Mouse (Mus musculus) erythroblast, embryonic 14.5 days (primary cell): ENCODE measurements around the gene Cog5. TPM values are rescaled to one million over a fixed set of nuclear protein-coding genes. Genes with fewer than 3 reads are reported as not detected.

Experiments used
- H3K27me3 ChIP-seq: 2 replicates; pipeline ENCODE4 v1.6.1; 2012; ENCODE audit warnings: inconsistent platforms; ENCODE audit not compliant: control insufficient read depth
- H3K36me3 ChIP-seq: 2 replicates; pipeline ENCODE4 v1.6.1; 2012; ENCODE audit warnings: mild to moderate bottlenecking, inconsistent platforms; ENCODE audit not compliant: control insufficient read depth
- H3K4me1 ChIP-seq: 2 replicates; pipeline ENCODE4 v1.6.1; 2012; ENCODE audit warnings: inconsistent platforms; ENCODE audit not compliant: control insufficient read depth
- H3K4me3 ChIP-seq: replicated peaks from 2 replicates; pipeline ENCODE3; 2012; ENCODE audit warnings: moderate library complexity, mild to moderate bottlenecking, inconsistent platforms
- H3K9me3 ChIP-seq: 2 replicates; pipeline ENCODE4 v1.6.1; 2012; ENCODE audit warnings: low read length, inconsistent platforms, mixed read lengths; ENCODE audit not compliant: control insufficient read depth
- GATA1 ChIP-seq: IDR thresholded peaks from 2 replicates; pipeline ENCODE4 v1.6.1; 2012; ENCODE audit warnings: low read length, inconsistent platforms, mixed read lengths
- TAL1 ChIP-seq: IDR thresholded peaks from 3 replicates; pipeline ENCODE4 v1.6.1; 2012; ENCODE audit warnings: low read length, inconsistent platforms, mixed read lengths
- polyA plus RNA-seq: library from polyadenylated mRNA; stranded (reverse); fragments of >175 nt; gene quantifications from 2 replicates; pipeline ENCODE4 v1.2.3, GENCODE M21; 2012

Cog5 gene
- polyA plus RNA-seq, 1 experiment, result 0.03 TPM

DNA sequence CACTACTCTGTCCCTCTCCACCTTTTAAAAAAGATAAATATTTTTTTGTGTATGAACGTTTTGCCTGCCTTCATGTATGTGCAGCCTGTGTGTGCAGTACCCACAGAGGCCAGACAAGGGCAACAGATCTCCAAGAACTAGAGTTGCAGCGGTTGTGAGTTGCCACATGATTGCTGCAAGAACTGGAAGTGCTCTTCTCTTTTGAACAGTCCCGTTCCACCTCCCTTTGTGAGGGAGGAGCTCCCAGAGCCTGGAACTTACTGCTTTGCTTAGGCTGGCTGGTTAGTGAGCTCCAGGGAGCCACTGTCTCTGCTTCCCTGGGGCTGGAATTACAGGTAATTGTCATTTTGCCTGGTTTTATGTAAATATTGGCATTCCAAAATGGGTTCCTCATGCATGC, 69.9 kb downstream of the Cog5 start:
- H3K4me3 ChIP-seq, result no peak overlapping the region
- H3K9me3 ChIP-seq, result no peaks in the 10 kb centered on the region
- no peaks in the 10 kb centered on the region for H3K27me3 ChIP-seq
- no peaks in the 10 kb centered on the region for H3K36me3 ChIP-seq
- TF ChIP-seq TAL1 (no peak), GATA1 (no peak)
- no peaks in the 10 kb centered on the region for H3K4me1 ChIP-seq

DNA sequence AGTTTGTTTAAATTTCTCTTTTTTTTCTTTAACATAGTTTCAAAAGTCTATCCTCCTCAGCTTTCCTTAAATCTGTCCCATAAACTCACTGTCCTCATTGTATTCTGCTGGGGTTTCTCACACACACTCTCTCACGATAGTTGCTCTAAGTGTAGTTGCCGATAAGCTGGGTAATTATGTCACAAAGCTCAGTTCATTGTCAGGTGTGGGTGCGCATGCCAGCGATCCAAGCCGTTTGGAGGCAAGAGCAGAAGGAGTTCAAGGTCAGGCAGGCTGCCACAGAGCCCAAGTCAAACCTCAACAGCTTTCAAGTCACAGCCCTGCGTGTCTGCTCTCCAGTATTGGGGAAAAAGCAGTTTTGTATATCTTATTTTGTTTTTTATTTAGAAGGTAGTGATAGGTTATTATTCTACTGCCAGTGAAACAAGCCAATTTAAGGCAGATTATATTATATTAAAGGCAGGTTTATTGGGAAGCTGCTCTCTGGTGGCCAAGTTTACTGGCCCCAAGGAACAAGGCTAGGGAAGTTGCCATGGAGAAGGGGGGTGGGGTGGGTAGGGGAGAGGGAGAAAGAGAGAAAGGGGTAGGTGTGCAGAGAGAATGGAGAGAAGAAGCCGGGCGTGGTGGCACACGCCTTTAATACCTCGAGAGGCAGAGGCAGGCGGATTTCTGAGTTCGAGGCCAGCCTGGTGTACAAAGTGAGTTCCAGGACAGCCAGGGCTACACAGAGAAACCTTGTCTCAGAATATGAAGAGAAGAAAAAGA, 71.0 kb downstream of the Cog5 start:
- no peaks in the 10 kb centered on the region for H3K4me1 ChIP-seq
- TF ChIP-seq TAL1, result no peak
- TF ChIP-seq GATA1, result no peak
- no peak overlapping the region for H3K4me3 ChIP-seq
- no peaks in the 10 kb centered on the region for H3K36me3 ChIP-seq
- no peaks in the 10 kb centered on the region for H3K9me3 ChIP-seq
- no peaks in the 10 kb centered on the region for H3K27me3 ChIP-seq

DNA sequence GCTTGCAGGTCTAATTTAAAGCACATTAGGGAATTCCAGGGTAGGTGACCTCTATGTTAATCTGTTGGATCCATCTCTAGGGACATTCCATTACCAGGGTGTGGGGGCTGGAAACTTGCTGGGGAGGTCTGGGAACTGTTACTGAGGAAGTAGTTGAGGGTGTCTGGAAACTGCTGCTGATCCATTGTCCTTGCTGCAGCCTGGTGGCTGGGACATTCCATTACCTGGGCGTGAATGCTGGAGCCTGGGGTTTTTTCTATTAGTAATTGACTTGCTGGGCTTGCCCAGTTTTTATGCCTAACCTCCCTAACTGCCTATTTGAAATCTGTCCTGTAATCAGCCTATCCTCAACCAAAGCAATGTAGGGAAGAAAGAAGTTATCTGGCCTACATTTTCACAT, 72.0 kb downstream of the Cog5 start:
- TF ChIP-seq GATA1 (no peak), TAL1 (no peak)
- H3K9me3 ChIP-seq, result no peaks in the 10 kb centered on the region
- H3K4me3 ChIP-seq, result no peak overlapping the region
- no peaks in the 10 kb centered on the region for H3K4me1 ChIP-seq
- H3K27me3 ChIP-seq, result no peaks in the 10 kb centered on the region
- no peaks in the 10 kb centered on the region for H3K36me3 ChIP-seq

DNA sequence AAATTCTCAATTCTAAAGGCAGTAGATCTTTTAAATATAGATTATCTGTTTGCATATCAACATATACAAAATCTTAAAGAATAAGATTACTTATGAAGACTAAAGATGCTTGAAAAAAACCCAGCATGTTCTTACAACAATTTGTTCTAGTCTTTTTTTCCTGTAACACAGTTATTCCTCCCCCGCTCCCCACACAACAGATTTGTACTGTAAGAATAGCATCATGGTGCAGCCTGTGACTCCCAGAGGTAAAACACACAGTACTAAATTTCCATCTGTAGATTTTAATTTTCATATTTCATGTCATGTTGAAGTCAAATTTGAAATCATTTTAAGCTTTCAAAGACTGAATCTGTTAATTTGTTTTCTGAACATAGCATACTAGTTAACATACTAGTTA, 75.5 kb downstream of the Cog5 start:
- H3K4me1 ChIP-seq, result no peaks in the 10 kb centered on the region
- H3K4me3 ChIP-seq, result no peak overlapping the region
- H3K27me3 ChIP-seq, result no peaks in the 10 kb centered on the region
- no peaks in the 10 kb centered on the region for H3K36me3 ChIP-seq
- H3K9me3 ChIP-seq, result no peaks in the 10 kb centered on the region
- no peak for TF ChIP-seq GATA1
- TF ChIP-seq TAL1, result no peak

DNA sequence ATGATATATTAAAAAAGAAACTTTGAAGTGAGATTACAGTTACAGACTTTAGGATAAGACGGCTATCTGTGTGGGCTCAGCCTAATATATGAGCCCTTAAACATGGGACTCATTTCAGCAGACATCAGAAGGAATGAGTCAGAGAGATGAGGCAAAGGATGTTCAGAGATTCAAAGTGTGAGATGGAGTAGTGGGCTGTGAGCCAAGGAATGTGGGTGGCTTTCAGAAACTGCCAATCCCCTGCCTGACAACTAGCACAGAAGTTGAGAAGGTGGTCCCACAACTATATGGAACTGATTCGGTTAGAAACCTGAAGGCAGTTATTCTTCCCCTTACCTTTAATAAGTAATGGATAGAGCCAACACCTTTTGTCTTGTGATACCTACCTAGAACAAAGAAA, 79.9 kb downstream of the Cog5 start:
- Histone ChIP-seq H3K9me3 (no peaks in the 10 kb centered on the region), H3K4me3 (no peak overlapping the region), H3K36me3 (no peaks in the 10 kb centered on the region), H3K27me3 (no peaks in the 10 kb centered on the region), H3K4me1 (no peaks in the 10 kb centered on the region)
- TF ChIP-seq GATA1 (no peak), TAL1 (no peak)

DNA sequence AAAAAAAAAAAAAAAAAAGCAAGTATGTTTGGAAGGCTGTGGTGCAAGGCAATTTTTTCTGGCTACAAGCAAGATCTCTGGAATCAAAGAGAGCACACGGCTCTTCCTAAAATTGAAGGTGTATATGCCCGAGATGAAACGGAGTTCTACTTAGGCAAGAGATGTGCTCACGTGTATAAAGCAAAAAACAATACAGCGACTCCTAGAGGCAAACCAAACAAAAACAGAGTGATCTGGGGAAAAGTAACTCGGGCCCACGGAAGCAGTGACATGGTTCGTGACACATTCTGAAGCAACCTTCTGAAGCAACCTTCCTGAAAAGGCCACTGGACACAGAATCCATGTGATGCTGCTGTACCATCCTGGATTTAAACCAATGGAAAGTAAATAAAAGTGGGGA, 92.6 kb downstream of the Cog5 start:
- H3K4me3 ChIP-seq, result no peak overlapping the region
- no peaks in the 10 kb centered on the region for H3K27me3 ChIP-seq
- H3K36me3 ChIP-seq, result no peaks in the 10 kb centered on the region
- H3K4me1 ChIP-seq, result no peaks in the 10 kb centered on the region
- no peak for TF ChIP-seq GATA1
- TF ChIP-seq TAL1, result no peak
- H3K9me3 ChIP-seq, result no peaks in the 10 kb centered on the region

DNA sequence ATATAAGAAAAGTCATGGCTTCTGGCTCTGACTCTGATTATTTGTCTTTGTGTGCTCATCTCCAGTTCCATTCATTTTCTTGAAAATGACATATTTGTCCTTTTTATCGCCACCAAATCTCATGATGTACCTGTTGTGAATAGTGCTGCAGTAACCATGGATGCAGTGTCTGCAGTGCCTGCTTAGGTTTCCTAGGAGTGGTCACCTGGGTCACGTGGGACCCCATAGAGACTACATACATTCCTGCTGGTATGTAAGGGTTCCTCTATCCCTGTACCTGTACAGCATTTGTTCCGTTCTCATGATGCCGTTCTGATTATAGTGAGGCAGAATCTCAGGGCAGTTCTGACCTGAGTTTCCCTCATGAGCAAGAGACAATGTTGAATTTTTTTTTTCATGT, 95.2 kb downstream of the Cog5 start:
- Histone ChIP-seq H3K4me3 (no peak overlapping the region), H3K4me1 (no peaks in the 10 kb centered on the region), H3K27me3 (no peaks in the 10 kb centered on the region), H3K36me3 (no peaks in the 10 kb centered on the region), H3K9me3 (no peaks in the 10 kb centered on the region)
- no peak for TF ChIP-seq TAL1
- TF ChIP-seq GATA1, result no peak

DNA sequence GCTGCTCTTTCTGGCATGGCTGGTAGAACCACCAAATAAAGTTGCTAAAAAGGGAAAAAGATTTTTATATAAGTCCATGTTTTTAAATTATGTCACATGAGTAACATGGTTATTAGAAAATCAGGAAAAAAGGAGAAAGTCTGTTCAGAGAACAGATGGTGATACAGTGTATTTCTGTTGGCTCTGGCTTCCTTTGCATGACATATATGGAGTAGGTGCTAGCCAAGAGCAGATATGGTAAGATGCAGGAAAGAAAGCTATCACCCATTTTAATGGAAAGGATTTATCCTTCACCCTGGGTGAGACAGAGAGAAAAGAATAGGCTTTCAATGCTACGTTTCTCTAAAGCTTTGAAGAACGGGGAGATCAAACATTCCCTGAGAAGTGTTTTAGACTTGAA, 99.8 kb downstream of the Cog5 start:
- H3K27me3 ChIP-seq, result no peaks in the 10 kb centered on the region
- no peak overlapping the region for H3K4me3 ChIP-seq
- H3K36me3 ChIP-seq, result no peaks in the 10 kb centered on the region
- H3K9me3 ChIP-seq, result no peaks in the 10 kb centered on the region
- H3K4me1 ChIP-seq, result no peaks in the 10 kb centered on the region
- TF ChIP-seq TAL1, result no peak
- no peak for TF ChIP-seq GATA1

DNA sequence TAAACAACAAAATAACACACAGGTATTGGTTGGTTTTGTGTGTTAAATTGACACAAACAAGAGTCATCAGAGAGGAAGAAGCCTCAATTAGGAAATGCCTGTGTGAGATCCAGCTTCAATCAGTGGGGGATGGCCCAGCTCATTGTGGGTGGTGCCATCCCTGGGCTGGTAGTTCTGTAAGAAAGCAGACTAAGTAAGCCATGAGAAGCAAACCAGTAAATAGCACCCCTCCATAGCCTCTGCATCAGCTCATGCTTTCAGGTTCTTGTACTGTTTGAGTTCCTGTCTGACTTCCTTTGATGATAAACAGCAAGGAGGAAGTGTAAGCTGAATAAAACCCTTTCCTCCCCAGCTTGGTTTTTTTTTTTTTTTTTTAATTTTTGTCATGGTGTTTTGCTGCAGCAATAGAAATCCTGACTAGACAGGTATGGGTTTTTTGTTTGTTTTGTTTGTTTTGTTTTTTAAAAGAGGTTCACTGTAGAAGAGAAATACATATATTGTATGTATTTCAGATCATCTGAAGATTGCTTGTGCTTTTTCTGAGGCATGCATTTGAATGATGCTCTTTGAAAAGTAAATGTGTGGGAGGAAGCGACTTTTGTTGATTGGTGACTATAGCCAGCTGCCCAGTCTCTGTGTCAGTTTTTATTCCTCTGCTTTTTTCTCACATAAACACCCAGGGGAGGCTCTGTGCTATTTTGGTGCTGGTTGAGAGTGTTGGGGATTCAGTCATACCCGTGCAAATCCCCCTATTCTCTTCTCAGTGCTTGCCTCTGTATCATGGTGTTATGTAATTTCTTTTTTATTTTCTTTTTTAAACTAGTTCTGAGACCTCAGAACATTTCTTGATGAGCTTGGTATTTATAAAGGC, 101.5 kb downstream of the Cog5 start:
- Histone ChIP-seq H3K36me3 (no peaks in the 10 kb centered on the region), H3K27me3 (no peaks in the 10 kb centered on the region), H3K4me1 (no peaks in the 10 kb centered on the region), H3K9me3 (no peaks in the 10 kb centered on the region), H3K4me3 (no peak overlapping the region)
- no peak for TF ChIP-seq GATA1
- TF ChIP-seq TAL1, result no peak
